Mouse (Mus musculus): ENCODE measurements at regions not wholly inside any gene's neighbourhood (a gene's known extent, or its start where the extent isn't known, plus 50 kb on each side); places are given as distances from the start of the nearest gene placed in this dataset.

DNA sequence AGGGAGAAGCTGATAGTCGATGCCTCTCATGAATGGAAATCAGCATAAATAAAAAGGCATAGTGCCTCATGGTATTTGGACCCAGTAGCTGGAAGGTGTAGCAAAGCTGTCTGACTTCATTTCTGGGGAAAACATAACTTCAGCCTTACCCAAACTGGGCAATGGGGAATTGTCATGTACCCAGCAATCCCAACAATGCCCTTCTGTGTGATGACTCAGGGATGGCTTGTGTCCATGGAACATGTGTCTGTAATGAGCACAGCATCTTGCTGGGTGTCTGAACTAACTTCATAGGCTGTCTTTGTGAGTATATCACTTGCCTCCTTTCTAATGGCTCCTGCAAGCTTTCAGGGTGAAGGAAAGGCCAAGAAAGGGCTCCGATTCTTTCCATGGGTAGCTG is 140.3 kb downstream of the Bod1 start:
- no peak for DNase-seq (ENCODE audit: low read depth, low spot score)

DNA sequence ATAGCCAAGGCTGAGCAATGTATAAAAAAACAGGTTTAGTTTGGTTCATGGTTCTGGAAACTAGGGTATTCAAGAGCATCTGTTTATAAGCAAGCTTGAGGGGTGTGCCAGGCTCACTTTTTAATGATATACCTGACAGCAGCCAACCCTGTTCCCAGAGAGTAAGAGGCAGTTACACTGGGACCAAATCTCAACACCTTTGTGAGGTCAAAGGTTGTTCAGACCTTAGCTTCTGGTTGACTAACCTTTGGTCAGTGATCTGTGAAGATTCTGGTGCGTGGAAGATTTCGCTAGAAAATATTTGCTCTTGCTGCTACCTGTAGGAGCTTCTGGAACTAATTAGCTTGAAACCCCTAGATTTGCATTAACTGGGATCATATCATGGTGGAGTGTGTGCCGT is 140.8 kb downstream of the Bod1 start:
- no peak for DNase-seq (ENCODE audit: low read depth, low spot score)

DNA sequence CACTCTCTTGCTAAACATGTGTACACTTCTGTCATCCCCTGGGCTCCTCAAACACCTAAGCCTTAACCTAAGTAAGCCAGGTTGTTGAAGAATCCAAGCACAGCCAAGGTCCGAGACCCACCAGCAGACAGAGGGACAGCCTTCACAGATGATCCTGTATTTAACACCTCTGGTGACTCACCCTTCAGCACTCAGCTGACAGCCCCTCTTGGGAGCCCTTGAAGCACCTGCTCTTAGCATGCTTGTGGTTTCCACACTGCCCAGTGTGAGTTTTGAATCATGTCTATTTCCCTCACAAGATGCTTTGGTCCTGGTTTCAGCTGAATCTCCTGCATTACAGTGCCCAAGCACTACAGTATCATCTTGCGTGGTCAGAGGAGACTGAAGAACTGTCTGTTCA is 142.0 kb downstream of the Bod1 start:
- DNase-seq (ENCODE audit: low read depth, low spot score), result no peak

DNA sequence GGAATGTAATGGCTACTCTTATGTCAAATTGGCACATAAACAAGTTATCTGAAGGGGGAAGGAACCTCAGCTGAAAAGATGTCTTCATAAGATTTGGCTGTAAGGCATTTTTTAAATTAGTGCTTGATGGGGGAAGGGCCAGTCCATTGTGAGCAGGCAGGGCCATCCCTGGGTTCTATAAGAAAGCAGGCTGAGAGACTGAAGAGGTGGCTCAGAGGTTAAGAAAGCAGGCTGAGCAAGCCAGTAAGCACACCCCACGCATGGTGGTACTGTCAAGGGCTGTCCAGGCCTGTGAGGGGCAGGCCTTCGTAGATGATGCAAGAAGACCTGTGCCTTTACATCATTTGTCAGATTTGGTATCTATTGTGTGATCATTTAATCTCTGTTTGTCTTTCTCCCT is 147.0 kb downstream of the Bod1 start:
- no peak for DNase-seq (ENCODE audit: low read depth, low spot score)

DNA sequence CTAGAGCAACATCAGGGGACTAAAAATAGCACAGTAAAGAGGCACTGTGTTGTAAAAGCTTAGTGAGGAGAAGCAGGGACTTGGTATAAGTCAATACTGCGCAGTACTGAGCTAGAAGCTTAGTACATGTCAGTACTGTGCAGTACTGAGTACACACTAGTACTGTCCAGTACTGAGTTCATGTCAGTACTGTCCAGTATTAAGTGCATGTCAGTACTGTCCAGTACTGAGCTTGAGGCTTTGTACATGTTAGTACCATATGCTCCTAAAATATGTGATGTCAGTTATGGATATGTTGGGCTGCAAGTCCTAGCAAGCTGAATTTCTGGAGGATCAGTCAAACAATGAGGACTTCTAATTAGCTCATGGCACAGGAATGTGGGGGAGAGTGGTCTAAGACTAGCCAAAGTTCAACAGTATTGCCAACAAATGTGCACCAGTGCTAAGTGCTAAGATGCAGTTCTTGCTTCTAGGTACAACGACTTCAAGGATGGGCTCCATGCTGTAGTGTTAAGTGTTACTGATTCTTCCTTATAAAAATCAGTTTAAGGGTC is 147.5 kb downstream of the Bod1 start:
- DNase-seq (ENCODE audit: low read depth, low spot score), result no peak

DNA sequence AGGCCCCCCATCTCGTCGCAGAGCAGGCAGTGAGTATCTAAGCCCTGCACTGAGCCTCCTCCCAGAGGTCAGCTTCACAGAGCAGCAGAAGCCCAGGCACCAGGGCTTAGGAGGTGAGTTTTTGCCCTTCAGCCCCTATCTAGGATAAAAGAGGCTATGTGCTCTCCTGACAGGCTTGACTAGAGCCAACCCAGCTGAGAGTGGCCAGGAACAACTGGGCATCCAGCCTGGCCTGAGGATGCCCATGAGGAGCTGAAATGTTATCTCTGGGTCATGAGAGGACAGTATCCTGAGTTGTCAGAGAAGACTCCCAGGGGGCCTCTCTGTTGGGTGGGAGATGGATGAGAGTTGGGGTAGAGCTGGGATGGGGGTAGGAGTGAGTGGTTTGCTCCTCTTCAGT is 149.6 kb downstream of the Bod1 start:
- DNase-seq (ENCODE audit: low read depth, low spot score), result no peak

DNA sequence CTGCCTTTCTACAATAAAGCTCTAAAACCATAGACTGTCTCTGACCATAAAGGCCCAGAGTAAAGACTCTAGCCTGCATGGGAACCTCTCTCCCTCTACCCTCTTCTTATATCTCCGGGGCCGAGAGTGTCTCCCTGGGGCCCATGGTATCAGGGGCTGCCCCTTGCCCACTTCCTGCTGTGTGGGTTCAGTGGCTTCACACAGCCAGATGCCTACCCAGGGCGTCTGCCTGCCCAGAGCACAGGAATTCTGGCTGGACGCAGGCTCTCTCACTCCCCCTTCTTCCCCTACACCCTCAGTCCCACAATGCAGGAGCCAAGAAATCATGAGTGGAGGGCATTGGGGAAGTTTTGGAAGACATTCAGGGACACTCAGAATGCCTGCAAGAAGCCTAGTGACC is 150.8 kb downstream of the Bod1 start:
- no peak for DNase-seq (ENCODE audit: low read depth, low spot score)

DNA sequence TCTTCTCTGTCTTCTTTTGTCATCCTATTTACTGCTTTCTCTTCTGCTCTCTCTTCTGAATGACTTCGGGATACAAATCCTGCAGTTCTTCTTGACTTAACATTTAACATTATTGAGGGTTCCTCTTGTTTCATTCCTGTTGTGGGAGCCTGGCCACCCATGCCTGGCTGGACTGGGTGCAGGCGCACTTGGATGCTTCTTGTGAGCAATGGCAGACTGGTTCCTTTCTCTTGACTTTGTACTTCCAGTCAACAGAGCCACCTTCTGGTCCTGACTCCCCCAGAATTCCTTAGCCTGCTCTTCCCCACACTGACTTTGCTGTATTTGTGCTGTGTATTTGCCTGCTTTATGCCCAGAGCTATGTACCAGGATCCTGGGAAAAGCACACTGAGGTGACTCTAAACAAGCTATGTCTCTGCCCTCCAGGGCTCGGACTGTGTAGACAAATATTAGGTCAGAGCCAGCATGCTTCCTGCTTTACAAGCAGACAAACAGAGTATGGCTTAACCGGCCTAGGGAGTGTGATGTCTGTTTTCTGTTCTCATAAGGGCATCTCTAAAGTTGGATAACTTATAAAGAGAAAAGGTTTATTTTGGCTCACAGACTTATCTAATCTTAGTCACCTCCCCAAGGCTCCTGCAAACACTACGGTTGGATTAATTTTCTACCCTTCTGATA is 133.5 kb upstream of the Stc2 start:
- no peak for DNase-seq (ENCODE audit: low read depth, low spot score)

DNA sequence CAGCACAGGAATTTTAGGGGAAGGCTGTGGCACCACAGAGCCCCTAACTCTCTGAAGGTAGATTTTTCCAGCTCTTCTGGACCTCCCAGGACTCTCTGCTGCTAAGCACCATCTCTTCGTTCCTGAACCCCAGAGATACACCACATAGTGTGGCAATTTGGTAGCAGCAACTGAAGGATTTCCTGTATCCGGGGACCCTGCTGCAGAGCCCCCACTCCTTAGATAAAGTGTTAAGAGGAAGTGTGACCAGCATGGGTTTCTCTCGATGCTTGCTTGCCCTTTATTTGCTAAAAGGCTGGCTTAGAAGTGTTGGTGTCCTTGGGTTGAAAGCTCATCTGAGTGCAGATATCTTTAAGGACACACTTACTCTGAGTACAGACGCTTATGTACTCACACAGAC is 115.6 kb upstream of the Stc2 start:
- no peak for DNase-seq (ENCODE audit: low read depth, low spot score)

DNA sequence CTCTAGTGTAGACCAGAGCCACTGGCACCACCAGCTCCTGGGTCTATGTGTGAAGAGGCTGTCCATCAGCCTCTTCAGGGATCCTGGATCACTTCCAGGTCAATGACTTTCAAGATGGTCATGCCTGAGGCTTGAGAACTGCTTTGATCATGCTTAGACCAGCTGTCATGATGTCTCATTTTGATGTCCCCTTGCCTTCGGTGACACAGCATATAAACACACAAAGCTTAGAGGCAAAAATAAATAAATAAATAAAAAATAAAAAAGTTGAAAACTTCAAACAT is 111.1 kb upstream of the Stc2 start:
- no peak for DNase-seq (ENCODE audit: low read depth, low spot score)

DNA sequence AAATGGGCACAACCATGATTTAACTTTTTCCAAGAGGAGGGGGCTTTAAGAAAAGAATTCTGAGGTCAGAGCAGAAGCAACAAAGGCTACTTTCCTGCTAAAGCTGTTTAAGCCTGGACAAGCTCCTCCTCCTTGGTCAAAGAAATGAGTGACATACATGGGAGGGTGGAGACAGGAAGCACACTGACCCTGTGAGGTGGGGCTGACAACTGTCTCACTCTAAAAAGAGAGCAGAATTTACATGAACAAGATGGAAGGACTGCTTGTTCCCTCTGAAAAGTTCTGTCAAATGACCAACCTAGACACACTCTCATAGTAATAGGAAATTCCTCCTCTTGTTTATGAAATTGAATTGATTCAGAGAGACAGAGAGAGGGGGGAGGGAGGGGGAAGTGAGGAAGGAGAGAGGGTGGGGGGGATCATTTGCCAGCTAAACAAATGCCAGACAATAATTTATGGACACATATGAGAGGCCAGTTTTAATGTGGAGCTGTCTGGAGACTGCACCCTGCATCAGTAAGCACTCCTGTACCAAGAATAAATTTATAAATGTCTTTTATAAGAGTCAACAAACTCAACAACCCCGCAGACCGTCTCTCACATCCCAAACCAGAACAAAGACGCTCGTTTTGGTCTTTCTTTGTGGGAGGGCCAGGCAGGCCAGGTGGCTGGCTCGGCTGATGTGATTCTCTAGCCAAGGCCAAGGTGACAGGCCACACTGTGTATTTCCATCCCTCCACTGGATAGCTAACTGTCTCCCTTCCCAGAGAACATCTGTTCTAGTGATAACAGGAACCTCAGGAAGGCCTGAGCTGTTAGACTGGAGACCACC is 110.6 kb upstream of the Stc2 start:
- no peak for DNase-seq (ENCODE audit: low read depth, low spot score)

DNA sequence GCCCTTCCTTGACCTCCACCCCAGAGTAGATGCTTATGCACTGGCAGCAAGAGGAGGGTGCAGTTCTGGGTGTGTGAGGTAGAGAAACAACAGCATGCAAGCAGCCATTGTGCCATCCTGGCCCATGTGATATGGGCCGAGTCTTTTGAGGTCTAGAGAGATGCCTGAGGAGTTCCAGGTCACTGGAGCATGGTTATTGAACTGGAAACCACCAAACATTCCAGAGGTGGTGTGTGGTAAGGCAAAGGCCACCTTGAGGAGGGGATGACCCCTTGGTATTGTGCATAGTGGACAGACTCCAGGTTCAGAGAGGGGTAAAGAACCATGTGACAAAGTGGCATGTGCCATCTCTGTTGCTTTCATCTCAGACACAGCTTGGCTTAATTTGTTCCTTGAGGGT is 107.9 kb upstream of the Stc2 start:
- DNase-seq (ENCODE audit: low read depth, low spot score), result no peak

DNA sequence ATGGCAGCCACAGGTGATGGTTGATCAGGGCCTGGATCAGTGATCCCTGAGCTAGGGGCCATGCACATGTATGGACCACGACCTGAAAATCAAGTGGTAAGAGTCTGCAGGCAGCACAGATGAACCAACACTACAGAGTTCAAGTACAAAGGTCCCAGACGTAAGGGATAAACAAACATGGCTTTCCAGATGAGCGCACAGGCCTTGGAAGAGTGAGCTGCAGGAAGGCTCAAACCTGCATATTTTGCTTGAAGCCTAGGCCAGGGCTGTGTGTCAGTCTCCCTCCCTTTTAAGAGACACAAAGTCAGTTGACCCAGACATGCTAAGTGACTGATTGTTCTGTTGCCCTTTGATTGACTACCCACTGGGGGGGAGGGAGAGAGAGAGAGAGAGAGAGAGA is 107.2 kb upstream of the Stc2 start:
- no peak for DNase-seq (ENCODE audit: low read depth, low spot score)

DNA sequence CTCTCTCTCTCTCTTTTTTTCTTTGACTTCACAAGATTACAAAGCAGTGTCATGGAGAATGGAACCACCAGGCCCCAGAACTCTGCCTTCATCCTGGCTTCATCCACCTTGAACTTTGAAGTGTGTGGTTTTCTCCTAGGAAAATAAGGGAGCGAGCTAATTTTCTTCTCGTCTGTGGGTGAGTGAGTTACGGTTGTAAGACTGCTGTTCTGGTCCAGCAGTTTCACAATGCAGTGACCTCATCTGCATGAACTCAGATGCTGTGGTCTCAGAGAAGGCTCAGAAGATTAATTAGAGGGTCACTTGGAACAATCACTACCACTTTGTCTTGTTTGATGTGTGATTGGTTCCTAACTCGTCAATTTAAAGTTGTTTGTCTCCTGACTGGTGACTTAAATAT is 103.1 kb upstream of the Stc2 start:
- DNase-seq (ENCODE audit: low read depth, low spot score), result no peak

DNA sequence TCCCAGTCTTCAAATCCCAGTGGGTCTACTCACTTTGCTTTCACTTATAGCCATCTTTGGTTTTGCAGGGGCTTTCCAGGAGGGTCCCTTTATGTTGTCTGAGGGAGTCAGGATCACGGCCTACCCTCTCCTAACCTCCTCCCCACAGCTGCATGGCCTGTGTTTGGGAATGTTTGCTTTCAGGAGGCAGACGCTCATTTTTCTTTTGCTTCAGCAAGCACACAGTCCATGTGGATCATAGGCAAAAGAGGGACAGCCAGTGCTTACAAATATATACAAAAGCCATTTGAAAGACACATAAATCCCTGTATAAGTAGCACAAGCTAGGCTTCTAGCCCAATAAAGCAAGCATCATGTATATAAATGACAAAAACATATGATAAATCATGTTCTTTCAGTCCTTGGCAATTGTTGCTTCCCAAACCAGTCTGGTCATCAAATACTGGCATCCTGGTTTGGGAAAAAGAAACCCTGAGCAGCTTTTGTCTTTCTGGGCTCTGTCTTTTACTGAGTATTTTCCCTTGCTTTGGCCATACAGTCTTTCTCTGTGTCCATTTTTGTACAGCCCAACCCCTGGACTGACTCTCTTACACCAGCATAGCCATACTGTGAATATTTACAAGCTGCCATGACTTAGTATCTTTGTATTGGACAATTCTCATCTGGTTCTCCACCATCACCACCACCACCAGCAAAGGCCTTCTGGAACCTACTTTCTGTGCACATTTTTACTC is 101.0 kb upstream of the Stc2 start:
- no peak for DNase-seq (ENCODE audit: low read depth, low spot score)

DNA sequence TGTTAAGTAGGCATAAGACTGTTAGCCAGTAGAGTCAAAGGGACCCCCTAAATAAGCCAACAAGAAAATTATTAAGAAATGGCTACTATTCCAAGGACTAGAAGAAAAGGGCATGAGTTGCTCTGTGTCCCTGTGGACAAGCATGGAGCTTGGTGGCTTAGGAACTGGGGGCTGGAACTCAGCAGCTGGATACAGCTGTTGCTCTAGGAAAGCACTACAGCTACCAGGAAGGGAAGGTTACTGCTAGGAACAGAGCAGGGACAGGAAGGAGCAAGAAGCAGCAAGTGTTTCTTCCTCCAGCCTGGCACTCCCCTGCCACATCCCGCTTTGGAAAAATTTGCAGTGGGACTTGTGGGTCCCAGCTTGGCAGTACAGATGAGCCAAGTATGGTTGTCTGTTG is 95.0 kb upstream of the Stc2 start:
- DNase-seq (ENCODE audit: low read depth, low spot score), result no peak

DNA sequence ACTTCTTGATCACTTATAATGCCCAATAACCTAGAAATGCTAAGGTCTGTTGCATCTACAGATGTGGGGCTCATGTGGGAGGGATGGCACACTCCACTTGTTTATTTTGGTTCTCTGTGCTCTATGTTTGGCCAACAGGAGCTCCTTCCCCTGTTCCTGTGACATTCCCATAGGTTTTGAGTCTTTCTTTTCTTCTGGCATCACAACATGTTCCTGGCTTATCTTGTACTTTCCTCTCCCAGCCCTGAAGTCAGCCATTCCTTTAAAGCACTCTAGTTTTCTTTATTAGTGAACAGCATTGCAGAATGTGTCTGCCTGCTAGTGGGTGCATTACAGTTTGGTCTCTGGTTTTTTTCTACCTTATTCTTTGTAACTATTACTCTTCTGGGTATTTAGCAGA is 92.6 kb upstream of the Stc2 start:
- no peak for DNase-seq (ENCODE audit: low read depth, low spot score)

DNA sequence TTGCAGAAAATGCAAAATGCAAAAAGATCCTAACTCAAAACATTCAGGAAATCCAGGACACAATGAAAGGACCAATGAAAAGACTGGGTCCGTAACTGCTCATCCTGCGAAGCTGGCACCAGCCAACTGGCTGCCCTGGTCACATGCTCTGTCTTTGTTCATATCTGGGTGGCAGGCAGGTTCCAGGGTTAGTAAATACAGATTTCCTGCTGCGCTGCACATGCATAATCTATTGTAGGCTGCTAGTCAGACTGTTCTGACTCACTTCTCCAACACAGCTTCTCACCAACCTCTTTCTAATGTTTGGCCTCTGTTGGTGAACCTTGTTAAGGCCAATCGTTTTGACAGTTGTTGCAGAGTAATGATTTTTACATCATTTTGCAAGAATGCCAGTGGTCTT is 92.0 kb upstream of the Stc2 start:
- DNase-seq (ENCODE audit: low read depth, low spot score), result no peak

DNA sequence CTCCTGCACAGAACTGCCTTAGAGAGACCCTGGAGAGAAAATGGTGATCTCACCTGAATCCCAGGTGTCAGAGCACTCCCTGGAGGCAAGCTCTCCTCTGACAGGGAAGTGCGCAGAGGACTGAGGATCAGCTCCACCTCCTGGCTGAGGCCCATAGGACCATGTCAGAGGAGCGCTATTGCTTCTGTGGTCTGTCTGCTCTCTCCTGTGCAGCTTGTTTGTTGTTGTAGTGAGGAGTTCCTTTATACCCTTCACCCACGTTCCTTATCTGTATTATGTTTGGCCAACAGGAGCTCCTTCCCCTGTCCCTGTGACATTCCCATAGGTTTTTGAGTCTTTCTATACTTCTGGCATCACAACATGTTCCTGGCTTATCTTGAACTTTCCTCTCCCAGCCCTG is 91.5 kb upstream of the Stc2 start:
- DNase-seq (ENCODE audit: low read depth, low spot score), result no peak

DNA sequence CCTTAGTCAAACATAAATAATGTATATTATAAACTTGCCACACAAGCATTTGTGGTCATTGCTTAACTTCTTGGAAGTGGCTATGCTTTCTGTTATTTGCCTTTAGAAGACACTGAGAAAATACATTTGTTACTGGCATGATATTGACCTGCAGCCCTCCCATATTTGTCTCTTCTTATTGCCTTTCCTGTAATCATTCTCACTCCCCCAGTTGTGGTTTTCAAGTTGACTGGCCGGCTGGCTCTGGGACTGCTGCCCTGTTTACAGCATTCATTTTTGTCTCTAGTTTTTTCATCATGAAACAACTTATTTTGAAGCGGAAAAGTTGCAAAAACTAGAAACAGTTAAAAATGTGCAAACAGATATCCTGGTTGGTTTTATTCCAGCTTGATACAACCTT is 57.5 kb upstream of the Stc2 start:
- DNase-seq (ENCODE audit: low read depth, low spot score), result no peak

Data from ES-CJ7 (cell line).